Mouse (Mus musculus) midbrain, embryonic 16.5 days (tissue): ENCODE measurements around the gene Letmd1. TPM values are rescaled to one million over a fixed set of nuclear protein-coding genes. Genes with fewer than 3 reads are reported as not detected.
"Not testable (repeated sequence)": the region's sequence is repeated elsewhere in the genome, so short reads cannot be mapped to it uniquely, and the experiment has no call there.

ENCODE experiments used
- ATAC-seq: fragments of 200-750 bp; cut with Nextera tagmentation; 2 replicates; pipeline ENCODE4 v1.8.0; 2017; ENCODE audit warnings: moderate TSS enrichment
- H3K27ac ChIP-seq: fragments of 300-500 bp; sonication (generic); 2 replicates; pipeline ENCODE4 v1.5.1; 2014; ENCODE audit warnings: mild to moderate bottlenecking, low read length, mixed read lengths
- H3K27me3 ChIP-seq: fragments of 300-500 bp; sonication (generic); 2 replicates; pipeline ENCODE4 v1.6.1; 2014; ENCODE audit warnings: low read depth, low read length, mixed read lengths; ENCODE audit not compliant: control insufficient read depth, insufficient read depth
- H3K36me3 ChIP-seq: fragments of 300-500 bp; sonication (generic); 2 replicates; pipeline ENCODE4 v1.6.1; 2014; ENCODE audit warnings: mild to moderate bottlenecking, low read length, moderate library complexity, mixed read lengths; ENCODE audit not compliant: control insufficient read depth, insufficient read depth
- H3K4me1 ChIP-seq: fragments of 300-500 bp; sonication (generic); 2 replicates; pipeline ENCODE4 v1.6.1; 2014; ENCODE audit warnings: mild to moderate bottlenecking, low read length, mixed read lengths; ENCODE audit not compliant: control insufficient read depth, insufficient read depth
- H3K4me2 ChIP-seq: fragments of 300-500 bp; sonication (generic); 2 replicates; pipeline ENCODE4 v1.6.1; 2014; ENCODE audit warnings: mild to moderate bottlenecking, low read length, mixed read lengths
- H3K4me3 ChIP-seq: fragments of 300-500 bp; sonication (generic); 2 replicates; pipeline ENCODE4 v1.5.1; 2014; ENCODE audit warnings: low read depth, mild to moderate bottlenecking, low read length, moderate library complexity, mixed read lengths
- H3K9ac ChIP-seq: fragments of 300-500 bp; sonication (generic); 2 replicates; pipeline ENCODE4 v1.6.1; 2014; ENCODE audit warnings: low read depth, low read length, mixed read lengths
- H3K9me3 ChIP-seq: fragments of 300-500 bp; sonication (generic); replicated peaks from 2 replicates; pipeline ENCODE4 v1.6.1; 2014; ENCODE audit warnings: mild to moderate bottlenecking, low read length, mixed read lengths; ENCODE audit not compliant: control insufficient read depth, poor library complexity, severe bottlenecking
- whole genome bisulfite sequencing: fragments of 180-500 bp; shearing (Covaris S2); extraction: QIAGEN DNeasy Blood & Tissue Kit; methylation state at CpG from one replicate; pipeline ENCODE4 v1.1.7; 2014; 5-methylcytosine and 5-hydroxymethylcytosine counted together
- polyA plus RNA-seq: library from polyadenylated mRNA; unstranded; fragments of >200 nt; fragmentation: Nextera tagmentation; extraction: Ambion mirVana; gene quantifications from 2 replicates; pipeline ENCODE4 v1.2.1, GENCODE M21; 2015

Letmd1 gene
- polyA plus RNA-seq: 57.4 and 57.5 TPM in 2 replicates

DNA sequence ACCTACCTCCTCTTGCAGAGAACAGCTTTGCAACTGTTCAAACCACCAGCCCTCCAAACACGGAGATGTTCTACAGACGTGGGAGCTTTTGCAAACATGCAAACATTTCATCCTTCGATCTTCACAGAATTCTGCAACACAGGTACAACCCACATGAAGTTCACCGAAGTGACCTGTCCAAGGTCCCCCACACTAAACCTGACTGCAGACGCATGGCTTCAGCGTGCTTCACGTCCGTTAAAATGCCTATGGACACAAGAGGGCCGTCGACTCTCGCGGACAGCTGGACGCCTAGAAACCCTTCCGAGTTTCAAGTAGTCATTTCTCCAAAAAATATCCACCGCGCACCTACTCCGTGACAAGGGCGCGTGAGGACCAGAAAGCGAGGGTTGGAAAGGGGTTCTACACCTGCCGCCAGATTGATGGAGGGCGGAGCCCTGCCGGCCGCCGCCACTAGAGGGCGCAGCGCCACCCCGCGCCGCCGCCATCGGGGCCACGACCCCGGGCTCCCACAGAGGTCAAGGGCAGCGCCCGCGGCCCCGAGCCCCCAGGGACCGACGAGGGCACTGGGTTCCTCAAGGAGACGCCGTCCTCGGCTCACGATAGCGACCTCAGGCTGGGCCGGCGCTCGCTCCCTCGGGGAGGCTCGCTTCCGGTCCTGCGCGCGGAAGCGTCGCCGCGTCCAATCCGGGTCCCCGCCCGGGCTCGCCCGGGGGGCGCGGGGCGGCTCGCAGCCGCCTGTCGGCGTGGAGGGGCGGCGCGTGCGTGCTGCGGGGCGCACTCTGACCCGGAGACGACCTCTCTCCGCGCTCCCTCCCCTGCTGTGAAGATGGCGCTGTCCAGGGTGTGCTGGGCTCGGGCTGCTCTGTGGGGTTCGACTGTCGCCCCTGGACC is at the start of gene Letmd1:
TSS of gene Letmd1 (plus strand) at position 729 of the 894 bp plus-strand sequence.
- 2% methylated on average over 82 of the region's 84 CpGs for WGBS
- H3K27me3 ChIP-seq: no peaks in the 10 kb centered on the region

DNA sequence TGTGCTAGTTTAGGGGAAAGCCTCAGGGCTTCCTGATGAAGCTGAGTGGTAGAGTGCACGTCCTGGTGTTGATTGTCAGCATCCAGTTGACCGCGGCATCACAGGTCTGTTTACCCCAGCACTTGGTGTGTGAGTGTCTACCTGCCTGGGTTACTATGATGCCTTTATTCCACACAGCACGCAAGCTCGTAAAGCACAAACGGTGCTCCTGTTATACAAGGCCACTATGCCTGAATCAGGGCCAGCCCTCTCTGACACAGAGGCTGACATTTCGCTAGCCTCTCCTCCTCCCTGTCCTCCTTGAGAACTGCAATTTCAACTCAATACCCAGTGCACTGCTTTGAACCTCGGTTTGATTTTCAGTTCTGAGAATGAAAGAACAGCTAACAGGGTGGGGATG is 49.5 kb upstream of the Letmd1 start:
- no peak overlapping the region for H3K4me2 ChIP-seq

More for the DNA sequence above, at the start of gene Letmd1:
- peak within 1 kb of the TSS; percentile 84 for H3K4me3 ChIP-seq
- H3K9ac ChIP-seq: peak within 1 kb of the TSS; percentile 89
- peak within 1 kb of the TSS; percentile 92 for H3K4me2 ChIP-seq
- ATAC-seq: peak; percentile 95
- no peaks in the 10 kb centered on the region; the same call in 1 of the 2 replicates for H3K36me3 ChIP-seq
- H3K4me1 ChIP-seq: peaks cover 27% of the 10 kb centered on the region
- H3K9me3 ChIP-seq: no peaks in the 10 kb centered on the region
- peak within 1 kb of the TSS; percentile 84 for H3K27ac ChIP-seq

DNA sequence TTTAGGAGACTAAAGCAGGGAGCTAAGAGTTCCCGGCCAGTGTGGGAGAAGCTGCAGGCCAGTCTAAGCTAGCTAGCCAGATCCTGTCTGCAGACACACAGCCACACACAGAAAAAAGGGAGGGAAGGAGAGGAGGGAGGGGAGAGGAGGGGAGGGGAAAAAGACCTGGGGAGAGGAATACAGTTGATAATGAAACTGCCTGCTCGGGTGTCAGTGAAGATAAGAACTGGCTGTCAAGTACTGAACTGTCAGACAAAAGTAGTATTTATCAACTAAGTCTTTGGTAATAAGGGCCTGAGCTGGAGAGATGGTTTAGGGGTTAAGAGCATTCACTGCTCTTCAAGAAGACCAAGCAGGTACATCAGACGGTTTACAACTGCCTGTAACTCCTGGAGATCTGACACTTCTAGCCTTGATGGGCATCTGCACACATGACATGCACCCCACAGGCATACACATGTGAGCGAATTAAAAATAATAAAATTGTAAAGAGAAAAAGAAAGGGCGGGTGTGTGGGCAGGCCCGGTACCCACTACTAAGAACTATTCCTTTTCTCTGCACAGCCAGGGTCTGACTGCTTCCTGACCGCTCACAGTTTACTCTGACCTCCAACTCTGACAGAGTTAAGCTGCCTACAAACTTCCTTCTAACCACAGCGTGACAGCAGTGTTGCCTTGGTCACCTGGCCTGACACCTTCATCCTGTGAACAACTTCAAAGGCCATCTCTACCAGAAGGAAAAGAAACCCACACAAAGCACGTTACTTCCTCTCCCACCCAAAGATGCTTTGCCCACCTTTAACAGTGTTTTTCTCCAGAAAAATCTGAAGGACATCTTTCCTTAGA is 48.7 kb upstream of the Letmd1 start:
- Histone ChIP-seq H3K9ac (no peak overlapping the region), H3K27me3 (peaks cover 9% of the 10 kb centered on the region), H3K36me3 (no peaks in the 10 kb centered on the region), H3K4me3 (no peak overlapping the region), H3K4me1 (peaks cover 33% of the 10 kb centered on the region), H3K9me3 (no peaks in the 10 kb centered on the region), H3K4me2 (no peak overlapping the region), H3K27ac (no peak overlapping the region)
- 61% methylated on average over 9 of the region's 9 CpGs for WGBS
- ATAC-seq: no peak

More for the DNA sequence above, 49.5 kb upstream of the Letmd1 start:
- Histone ChIP-seq H3K4me3 (no peak overlapping the region), H3K27ac (no peak overlapping the region), H3K36me3 (no peaks in the 10 kb centered on the region), H3K9me3 (no peaks in the 10 kb centered on the region), H3K9ac (0 out of 2 replicates have a peak overlapping the region, but pooled peaks have one; percentile 39), H3K27me3 (peaks cover 2% of the 10 kb centered on the region; the same call in 1 of the 2 replicates), H3K4me1 (peaks cover 33% of the 10 kb centered on the region)
- ATAC-seq: no peak
- WGBS: 67% methylated on average over 8 of the region's 8 CpGs

DNA sequence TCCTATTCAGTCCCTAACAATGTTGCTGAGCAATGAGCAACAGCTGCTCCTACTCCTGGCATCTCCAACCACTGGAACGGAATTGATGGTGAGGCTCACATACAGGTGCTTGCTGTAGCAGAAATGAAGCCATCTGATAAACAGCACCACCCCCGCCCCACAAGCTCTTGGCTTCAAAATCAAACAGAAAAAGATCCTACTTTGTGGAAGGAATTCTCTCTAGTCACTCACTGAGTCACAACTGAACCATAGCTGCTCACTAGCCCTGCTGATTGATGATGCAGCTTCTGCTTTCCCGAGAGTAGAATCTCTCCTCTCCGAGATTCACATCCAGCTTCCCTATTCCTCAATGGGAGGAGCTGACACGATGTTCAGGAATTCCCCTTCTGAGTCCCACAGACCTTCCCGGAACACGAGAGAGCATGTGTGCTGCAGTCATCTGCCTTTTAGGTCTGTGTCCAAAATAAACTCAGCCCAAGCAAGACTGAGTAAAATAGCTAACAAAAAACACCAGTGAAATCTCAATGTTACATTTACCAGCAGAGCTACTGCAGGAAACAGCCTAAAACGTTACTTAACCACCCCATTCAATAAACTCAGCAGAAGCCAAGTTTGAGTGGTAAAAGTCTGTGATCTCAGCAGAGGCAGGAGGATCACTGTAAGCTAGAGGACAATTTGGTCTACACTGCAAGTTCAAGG is 47.6 kb upstream of the Letmd1 start:
- Histone ChIP-seq H3K27me3 (peaks cover 19% of the 10 kb centered on the region), H3K9ac (peak overlapping the region; percentile 15; the same call in 1 of the 2 replicates), H3K4me2 (peak overlapping the region; percentile 92), H3K36me3 (no peaks in the 10 kb centered on the region), H3K27ac (no peak overlapping the region), H3K4me1 (peaks cover 33% of the 10 kb centered on the region), H3K9me3 (no peaks in the 10 kb centered on the region), H3K4me3 (peak overlapping the region; percentile 97; the same call in 1 of the 2 replicates)
- WGBS: 46% methylated on average over 8 of the region's 8 CpGs
- ATAC-seq: no peak

DNA sequence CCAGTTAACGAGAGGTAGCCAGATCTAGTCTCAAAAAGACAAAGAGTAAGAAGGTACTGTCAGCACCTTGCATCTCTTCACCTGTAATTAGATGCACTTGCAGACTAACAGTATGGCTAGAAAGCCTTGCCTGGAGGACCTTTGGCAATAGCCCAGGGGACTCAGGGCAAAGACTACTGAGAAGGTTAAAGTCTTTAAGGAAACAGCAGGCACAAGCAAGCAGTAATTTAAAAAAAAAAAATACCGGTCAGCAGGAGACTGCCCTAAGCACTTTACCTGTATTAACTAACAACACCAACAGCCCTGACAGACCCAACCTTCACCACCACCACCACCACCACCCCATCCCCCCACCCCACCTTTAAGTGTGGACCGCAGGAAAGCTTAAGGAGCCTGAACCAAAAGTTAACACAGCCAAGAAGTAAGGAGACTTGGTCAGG is 47.0 kb upstream of the Letmd1 start, which contains the start of gene Gm5475:
TSS of gene Gm5475 (plus strand) at position 390 of the 440 bp plus-strand sequence.
- H3K9me3 ChIP-seq, H3K36me3 ChIP-seq, ATAC-seq: not testable (repeated sequence)
- H3K4me1 ChIP-seq: peaks cover 33% of the 10 kb centered on the region
- peak within 1 kb of the TSS; percentile 92 for H3K4me2 ChIP-seq
- WGBS: 30% methylated on average over 3 of the region's 3 CpGs
- peak within 1 kb of the TSS; percentile 23 for H3K27ac ChIP-seq
- peak within 1 kb of the TSS; percentile 89 for H3K9ac ChIP-seq
- H3K27me3 ChIP-seq: peaks cover 20% of the 10 kb centered on the region
- H3K4me3 ChIP-seq: peak within 1 kb of the TSS; percentile 97

DNA sequence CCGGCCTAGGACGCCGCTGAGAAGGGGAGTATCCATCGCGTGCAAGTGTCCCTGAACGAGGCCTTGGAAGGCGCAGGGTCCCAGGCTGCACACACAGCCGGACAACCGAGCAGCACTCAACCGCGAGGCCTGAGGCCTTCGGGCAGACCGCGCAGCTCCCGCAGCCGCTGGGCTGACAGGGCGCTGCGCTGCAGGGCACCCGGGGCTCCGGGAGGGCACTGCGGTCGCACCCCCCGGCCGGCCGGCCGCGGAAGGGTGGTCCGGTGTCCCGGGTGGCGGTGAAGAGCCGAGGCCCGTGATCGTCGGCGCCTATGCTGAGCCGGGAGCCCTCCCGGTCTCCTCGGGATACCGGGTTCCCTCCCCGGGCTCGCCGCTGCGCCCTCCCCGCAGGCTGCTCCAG is 46.3 kb upstream of the Letmd1 start:
- Histone ChIP-seq H3K9me3 (no peaks in the 10 kb centered on the region), H3K36me3 (no peaks in the 10 kb centered on the region), H3K4me1 (peaks cover 33% of the 10 kb centered on the region), H3K27me3 (peaks cover 20% of the 10 kb centered on the region), H3K4me2 (peak overlapping the region; percentile 92), H3K9ac (peak overlapping the region; percentile 89), H3K4me3 (peak overlapping the region; percentile 97), H3K27ac (peak overlapping the region; percentile 23)
- peak; percentile 71 for ATAC-seq
- 1% methylated on average over 42 of the region's 44 CpGs for WGBS

DNA sequence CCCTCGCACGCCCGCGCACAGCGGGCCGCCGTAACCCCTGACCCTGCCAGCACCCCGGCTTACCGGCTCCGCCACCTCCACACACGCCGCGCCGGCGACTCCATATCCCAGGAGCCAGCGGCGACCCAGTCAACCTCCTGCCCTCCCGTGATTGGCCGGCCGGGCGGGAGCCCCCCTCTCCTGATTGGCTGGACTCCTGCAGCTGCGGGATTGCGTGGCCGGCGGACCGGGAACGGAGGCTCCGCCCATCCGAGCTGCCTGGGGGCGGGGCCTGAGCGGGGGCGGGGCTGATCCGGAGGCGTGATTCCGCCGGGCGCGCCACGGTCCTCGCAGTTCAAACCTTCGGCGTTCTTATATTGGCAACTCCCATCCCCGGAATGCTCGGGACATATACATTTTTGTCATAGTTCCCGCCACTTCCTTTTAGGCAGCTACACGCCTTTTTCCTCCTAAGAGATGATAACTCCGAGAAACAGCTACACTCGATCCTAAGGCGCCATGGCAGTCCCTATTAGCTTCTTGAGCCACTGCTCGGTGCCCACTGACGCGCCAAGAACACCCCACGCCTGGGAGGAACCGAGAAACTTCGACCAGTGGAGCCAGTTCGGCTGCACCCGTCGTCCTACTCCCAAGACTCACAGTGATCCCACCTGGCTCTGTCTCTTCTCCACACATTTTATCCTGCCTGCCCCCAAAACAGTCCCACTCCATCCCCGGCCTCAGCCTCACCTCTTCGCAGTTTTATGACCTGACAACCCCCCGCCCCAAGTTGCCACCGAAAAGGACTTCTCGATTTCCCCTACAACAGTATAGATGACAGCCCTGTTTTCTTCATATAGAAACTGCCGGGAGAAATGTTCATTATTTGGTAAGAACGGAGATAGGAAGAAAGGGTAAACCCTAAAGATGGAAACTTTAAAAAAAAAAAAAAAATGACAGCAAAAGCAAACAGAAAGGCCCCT is 45.6 kb upstream of the Letmd1 start:
- peak overlapping the region; percentile 92 for H3K4me2 ChIP-seq
- H3K4me3 ChIP-seq: peak overlapping the region; percentile 97
- peak; percentile 97 for ATAC-seq
- H3K9ac ChIP-seq: peak overlapping the region; percentile 89
- peaks cover 20% of the 10 kb centered on the region for H3K27me3 ChIP-seq
- H3K36me3 ChIP-seq: no peaks in the 10 kb centered on the region
- WGBS: 2% methylated on average over 56 of the region's 65 CpGs
- no peaks in the 10 kb centered on the region for H3K9me3 ChIP-seq
- H3K27ac ChIP-seq: peak overlapping the region; percentile 23
- H3K4me1 ChIP-seq: peaks cover 33% of the 10 kb centered on the region
